Mouse (Mus musculus) gastrocnemius, adult 2 months (tissue): Measurements from ENCODE around the gene 0610030E20Rik. TPM values are rescaled to one million over a fixed set of nuclear protein-coding genes. Genes with fewer than 3 reads are reported as not detected.

Source experiments
- DNase-seq: peaks from one replicate; pipeline ENCODE4 v3.0.0; 2022
- H3K27ac ChIP-seq: fragments of 200-600 bp; 2 replicates; pipeline ENCODE4 v1.8.1; 2022; ENCODE audit warnings: mild to moderate bottlenecking
- H3K4me3 ChIP-seq: fragments of 200-600 bp; 2 replicates; pipeline ENCODE4 v1.8.1; 2022; ENCODE audit warnings: mild to moderate bottlenecking, moderate library complexity
- CTCF ChIP-seq: fragments of 200-600 bp; IDR thresholded peaks from 2 replicates; pipeline ENCODE4 v1.8.1; 2022; ENCODE audit warnings: antibody characterized with exemption, mild to moderate bottlenecking, moderate library complexity
- intact Hi-C: fragments of 180-260 bp; cut with DNase I; formaldehyde crosslinking; loops from one replicate; pipeline ENCODE4 v1.15.1; 2025
- long read RNA-seq, 2 experiments: library from polyadenylated mRNA; stranded (forward); transcript quantifications; one replicate each; pipeline ENCODE4 v2.0.0; 2021
- total RNA-seq, 2 experiments: library from RNA; stranded (reverse); gene quantifications; 2 replicates each; pipeline ENCODE4 v1.2.3; 2021

0610030E20Rik gene
- 10 to 100 TPM; 10.1 to 11.7 TPM for total RNA-seq
- long read RNA-seq, experiment 1, full-length matches to known transcripts, result 8 of 9 reads
- long read RNA-seq, experiment 1, partial matches to known transcripts, result 0 of 9 reads
- long read RNA-seq, experiment 1, other reads (novel, unspliced or antisense), result 1 of 9 reads
- long read RNA-seq, experiment 2, full-length matches to known transcripts, result 5 of 6 reads
- long read RNA-seq, experiment 2, partial matches to known transcripts, result 0 of 6 reads
- long read RNA-seq, experiment 2, other reads (novel, unspliced or antisense), result 1 of 6 reads

DNA sequence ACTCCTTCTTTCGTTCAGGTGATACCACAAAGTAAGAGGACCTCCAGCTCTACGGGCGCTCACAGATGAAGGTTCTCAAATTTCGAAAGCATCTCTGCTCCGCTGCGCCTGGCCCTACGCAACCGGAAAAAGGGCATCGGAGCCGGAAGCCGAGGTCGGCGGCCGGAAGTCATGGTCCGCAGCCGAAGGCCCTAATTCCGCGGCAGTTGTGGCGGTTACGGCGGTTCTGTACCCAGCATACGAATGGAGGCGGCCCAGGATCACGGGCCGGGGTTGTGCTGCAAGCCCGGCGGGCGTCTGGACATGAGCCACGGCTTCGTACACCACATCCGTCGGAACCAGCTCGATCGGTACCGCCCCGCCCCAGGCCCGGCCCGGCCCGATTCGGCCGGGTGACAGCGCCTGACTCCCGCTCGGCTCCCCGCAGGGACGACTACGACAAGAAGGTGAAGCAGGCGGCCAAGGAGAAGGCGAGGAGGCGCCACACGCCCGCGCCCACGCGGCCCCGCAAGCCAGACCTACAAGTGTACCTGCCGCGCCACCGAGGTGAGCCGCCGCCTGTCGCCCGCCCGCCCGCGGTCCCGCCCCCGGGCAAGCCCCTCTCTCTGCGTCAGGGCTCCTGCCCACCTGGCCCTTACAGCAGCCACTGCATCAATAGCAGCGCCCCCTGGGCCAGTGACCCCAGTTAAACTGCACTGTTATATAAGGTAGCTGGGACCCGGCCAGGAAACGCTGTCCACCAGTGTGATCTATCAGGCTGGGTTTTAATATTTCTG, at the start of gene 0610030E20Rik:
Gene 0610030E20Rik, plus strand, starts transcription at position 152 of the 776 bp plus-strand sequence.
- Histone ChIP-seq H3K27ac (peak within 1 kb of the TSS; percentile 97), H3K4me3 (peak within 1 kb of the TSS; percentile 80)
- peak; percentile 29; the same call in 1 of the 2 replicates for TF ChIP-seq CTCF
- intact Hi-C loops, result no loop called here
- DNase-seq, result peak; percentile 87

DNA sequence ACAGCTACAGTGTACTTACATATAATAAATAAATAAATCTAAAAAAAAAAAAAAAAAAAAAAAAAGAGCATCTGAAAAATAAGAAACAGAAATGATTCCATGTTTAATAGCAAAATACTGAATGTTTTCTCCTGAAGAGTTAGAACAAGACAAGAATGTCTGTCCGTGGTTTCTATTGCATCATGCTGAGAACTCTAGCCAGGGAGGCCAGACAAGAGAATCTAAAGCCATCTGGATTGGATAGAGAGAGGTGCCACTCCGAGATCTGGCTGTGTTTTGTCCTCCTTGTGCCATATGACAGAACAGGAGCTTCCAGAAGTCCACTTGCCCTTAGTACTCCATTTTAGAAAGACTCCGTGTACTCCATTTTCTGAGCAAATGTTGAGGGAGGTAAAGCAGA, 49.3 kb upstream of the 0610030E20Rik start:
- intact Hi-C loops, result no loop called here
- Histone ChIP-seq H3K27ac (no peak overlapping the region), H3K4me3 (no peak overlapping the region)
- no peak for TF ChIP-seq CTCF
- no peak for DNase-seq

DNA sequence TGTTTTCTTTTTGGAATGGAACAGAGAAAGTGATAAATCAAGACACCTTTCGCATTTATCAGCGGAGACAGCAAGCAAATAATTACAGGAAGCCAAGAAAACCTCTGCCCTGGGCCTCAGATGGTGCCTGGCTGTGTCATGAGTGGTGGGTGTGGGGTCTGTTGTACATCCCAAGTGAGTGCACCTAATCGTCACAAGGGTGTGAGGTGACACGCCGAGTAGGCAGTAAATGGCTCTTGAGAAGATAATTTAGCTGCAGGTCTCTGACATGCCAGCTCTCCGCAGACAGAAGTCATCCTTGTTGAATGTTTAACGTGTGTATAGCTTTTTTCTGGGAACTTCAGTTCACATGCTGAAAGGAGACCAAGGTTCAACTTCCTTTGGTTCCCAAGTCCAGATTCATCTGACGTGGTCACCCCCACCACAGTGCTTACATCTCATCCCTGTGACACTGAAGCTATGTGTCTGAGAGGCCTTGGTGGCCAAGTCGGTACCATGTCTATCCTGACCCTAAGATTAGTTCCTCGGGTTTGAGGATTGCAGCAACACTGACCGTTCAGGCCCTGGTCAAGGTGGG, 44.7 kb upstream of the 0610030E20Rik start:
- intact Hi-C loops, result no loop called here
- no peak for TF ChIP-seq CTCF
- Histone ChIP-seq H3K27ac (no peak overlapping the region), H3K4me3 (no peak overlapping the region)
- no peak for DNase-seq

DNA sequence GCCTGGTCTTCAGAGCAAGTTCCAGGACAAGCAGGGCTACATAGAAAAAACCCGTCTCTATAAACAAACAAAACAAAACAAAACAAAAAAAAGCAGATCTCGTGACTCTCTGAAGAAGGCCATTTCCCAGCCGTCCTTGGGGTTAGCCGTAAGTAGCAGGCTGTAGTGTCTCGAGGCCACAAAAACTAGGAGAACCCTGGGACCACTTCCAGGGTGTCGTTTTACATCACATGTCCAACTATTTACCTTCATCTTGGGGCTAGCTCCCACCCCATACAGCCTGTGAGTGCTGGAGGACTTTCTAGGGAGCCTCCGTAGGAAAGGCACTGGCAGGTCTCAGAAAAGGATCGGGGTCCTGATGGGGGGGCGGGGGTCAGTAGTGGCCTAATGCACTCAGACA, 43.6 kb upstream of the 0610030E20Rik start:
- intact Hi-C loops, result no loop called here
- DNase-seq, result no peak
- Histone ChIP-seq H3K4me3 (no peak overlapping the region), H3K27ac (no peak overlapping the region)
- TF ChIP-seq CTCF, result no peak

DNA sequence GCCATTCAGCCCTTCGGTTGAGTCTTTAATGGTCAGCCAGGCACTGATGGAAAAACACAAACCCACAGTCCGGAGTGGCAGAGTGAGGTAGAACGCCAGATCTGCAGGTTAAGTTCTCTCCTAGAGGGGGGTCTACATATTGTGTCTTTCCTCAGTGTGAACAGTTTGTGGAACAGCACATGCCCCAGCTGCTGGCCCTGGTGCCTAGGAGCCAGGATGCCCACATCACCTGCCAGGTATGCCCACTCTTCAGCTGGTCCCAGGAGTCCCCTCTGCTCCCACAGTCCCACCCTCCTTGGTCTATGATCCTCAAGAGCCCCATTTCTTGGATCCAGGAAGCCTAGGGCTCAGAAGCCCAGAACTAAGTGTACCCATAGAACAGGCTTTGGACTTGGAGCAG, 34.9 kb upstream of the 0610030E20Rik start:
- no peak for DNase-seq
- H3K27ac ChIP-seq, result peak overlapping the region; percentile 77; the same call in 1 of the 2 replicates
- intact Hi-C loops, result no loop called here
- TF ChIP-seq CTCF, result no peak
- H3K4me3 ChIP-seq, result no peak overlapping the region

DNA sequence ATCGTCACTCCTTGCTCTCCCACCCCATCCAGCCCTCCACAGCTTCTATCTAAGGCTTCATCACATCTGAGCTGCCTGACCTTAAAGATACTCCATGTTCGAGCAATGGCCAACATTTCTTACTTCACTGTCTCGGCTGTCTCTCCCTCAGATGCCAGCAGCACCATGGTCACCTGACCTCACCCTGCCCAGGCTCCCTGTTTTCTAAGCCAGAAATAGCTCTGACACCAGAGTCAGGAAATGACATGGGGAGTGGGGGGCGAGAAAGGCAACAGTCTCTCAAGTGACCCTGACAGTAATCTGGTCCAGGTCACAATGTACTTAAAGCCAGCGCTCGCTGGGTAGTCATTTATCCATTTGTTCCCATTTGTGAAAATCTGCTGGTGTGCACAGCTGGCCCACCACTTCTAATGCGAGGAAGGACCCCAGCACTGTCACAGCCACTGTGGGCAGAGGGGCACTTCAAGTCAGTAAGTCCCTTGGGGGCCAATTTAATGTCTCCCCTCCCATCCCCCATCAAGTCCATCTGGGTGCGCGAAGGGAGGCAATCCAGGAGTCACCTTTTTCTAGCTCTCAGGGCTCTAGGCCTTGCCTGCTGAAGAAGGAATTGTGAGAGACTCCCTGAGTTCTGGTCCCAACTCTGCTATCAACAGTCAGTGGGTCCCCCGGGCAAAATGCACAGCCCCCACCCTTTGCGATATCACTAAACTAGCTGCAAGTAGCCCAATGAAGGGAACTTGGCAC, 33.8 kb upstream of the 0610030E20Rik start:
- intact Hi-C loops, result no loop called here
- peak overlapping the region; percentile 77 for H3K27ac ChIP-seq
- peak; percentile 59 for DNase-seq
- no peak overlapping the region for H3K4me3 ChIP-seq
- no peak for TF ChIP-seq CTCF

DNA sequence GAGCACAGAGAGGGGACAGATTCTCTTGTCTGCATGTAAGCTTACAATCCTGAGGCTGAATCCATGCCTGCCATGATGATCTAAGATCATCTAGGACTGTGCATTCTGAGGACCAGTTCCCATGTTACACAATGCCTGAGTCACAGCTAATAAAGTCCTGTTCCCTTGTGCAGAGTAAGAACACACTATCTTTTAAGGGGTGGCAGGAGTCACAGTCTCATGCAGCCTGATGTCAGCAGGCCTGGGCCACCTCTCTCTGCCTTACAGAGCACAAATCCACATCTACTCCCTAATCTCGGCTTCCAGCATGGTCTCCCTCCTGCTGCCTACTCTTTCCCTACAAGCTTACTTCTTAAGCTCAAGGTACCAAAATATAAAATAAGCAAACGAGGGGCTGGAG, 31.7 kb upstream of the 0610030E20Rik start:
- H3K27ac ChIP-seq, result 0 out of 2 replicates have a peak overlapping the region, but pooled peaks have one; percentile 31
- no peak for TF ChIP-seq CTCF
- DNase-seq, result no peak
- intact Hi-C loops, result loop anchor here (5.0 kb wide), 1 partner anchor 128 kb away; no protein-coding TSS in a partner anchor
- H3K4me3 ChIP-seq, result no peak overlapping the region

DNA sequence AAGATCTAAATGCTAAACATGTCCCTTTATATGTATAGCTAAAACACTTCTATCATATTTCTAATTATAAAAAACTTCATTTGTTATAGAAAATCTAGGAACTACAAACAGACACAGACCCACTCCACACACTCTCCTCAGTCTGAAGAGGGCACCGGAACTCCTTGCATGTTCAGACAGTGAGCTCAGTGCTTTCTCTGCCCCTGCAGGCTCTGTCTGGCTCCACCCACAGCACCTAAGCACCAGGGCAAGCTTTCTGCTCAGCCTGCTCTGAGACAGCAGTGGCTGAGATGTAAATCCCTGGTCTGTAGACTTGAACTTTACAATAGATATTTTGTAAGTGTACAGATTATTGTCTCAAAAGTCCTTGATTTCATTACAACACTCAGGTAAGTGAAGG, 31.1 kb upstream of the 0610030E20Rik start:
- intact Hi-C loops, result loop anchor here (5.0 kb wide), 1 partner anchor 129 kb away; no protein-coding TSS in a partner anchor
- H3K27ac ChIP-seq, result no peak overlapping the region
- DNase-seq, result no peak
- no peak overlapping the region for H3K4me3 ChIP-seq
- no peak for TF ChIP-seq CTCF

DNA sequence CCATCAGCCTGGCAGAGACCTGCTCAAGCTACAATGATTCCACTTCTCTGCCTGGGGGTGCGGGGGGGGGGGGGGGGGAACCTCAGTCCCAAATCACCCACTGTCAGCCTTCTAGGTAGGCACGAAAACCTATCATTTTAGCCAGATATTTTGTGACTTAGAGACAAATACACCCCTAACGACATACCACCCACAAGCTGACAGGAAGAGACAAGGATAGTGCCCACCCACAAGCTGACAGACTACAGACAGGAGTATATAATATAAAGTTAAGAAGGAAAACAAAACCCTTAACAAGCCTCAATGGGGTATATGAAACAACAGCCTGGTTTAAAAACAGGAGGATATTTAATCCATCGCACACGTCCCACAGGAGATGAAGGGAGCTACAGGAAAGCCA, 28.7 kb upstream of the 0610030E20Rik start:
- DNase-seq, result no peak
- Histone ChIP-seq H3K4me3 (no peak overlapping the region), H3K27ac (peak overlapping the region; percentile 74; the same call in 1 of the 2 replicates)
- TF ChIP-seq CTCF, result no peak
- intact Hi-C loops, result loop anchor here (2.0 to 5.0 kb wide), 2 partner anchors 34 to 131 kb away; no protein-coding TSS in a partner anchor

DNA sequence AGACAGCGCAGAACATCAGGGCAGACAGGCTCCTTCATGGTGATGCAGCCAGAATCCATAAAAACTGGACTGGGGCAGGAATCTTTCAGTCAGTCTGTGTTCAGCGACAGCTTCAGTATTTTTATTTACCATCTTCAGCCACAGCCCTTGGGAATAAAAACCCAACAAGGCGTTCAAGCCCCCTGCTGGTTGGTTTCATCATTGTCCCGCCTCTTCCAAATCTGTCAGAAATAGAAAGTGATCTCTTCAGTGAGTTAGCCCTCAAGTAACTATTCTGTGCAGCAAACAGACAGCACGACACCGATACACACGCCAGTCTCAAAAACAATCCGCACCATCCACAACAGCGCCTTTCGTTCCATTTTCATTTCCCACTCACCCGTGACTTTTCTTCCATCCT, 28.1 kb upstream of the 0610030E20Rik start:
- intact Hi-C loops, result loop anchor here (2.0 to 5.0 kb wide), 2 partner anchors 34 to 132 kb away; no protein-coding TSS in a partner anchor
- DNase-seq, result peak; percentile 55
- Histone ChIP-seq H3K4me3 (no peak overlapping the region), H3K27ac (peak overlapping the region; percentile 74)
- TF ChIP-seq CTCF, result peak; percentile 68

DNA sequence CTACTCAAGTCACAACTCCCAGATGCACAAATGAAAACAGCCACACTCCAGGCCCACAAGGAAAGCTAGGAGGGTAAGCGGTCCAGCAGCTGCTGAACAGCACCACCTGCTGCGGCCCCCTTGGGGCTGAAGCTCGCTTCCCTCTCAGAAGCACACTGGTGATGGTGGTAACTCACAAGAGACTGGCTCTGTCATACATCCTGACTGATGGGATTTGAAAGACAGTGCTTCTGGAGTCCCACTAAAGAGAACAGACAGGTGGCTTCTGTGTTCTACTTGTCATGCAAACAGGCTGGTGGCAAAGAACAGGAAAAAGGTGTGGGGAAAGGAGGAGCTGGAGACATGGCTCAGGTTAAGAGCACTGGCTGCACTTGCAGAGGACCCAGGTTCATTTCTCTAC, 24.2 kb upstream of the 0610030E20Rik start:
- intact Hi-C loops, result loop anchor here (10.0 kb wide), 1 partner anchor 398 kb away; no protein-coding TSS in a partner anchor
- no peak for DNase-seq
- TF ChIP-seq CTCF, result no peak
- Histone ChIP-seq H3K4me3 (no peak overlapping the region), H3K27ac (no peak overlapping the region)
